Mouse (Mus musculus) limb, embryonic 14.5 days (tissue): ENCODE results near the gene Crhr1. TPM values are rescaled to one million over a fixed set of nuclear protein-coding genes. Genes with fewer than 3 reads are reported as not detected.

Experiments
- ATAC-seq: fragments of 200-750 bp; cut with Nextera tagmentation; 2 replicates; pipeline ENCODE4 v1.8.0; 2017; ENCODE audit warnings: low read depth, moderate number of reproducible peaks, moderate TSS enrichment; ENCODE audit not compliant: low FRiP score
- DNase-seq: peaks from one replicate; pipeline ENCODE4 v3.0.0-alpha.2; 2015; ENCODE audit warnings: low spot score
- H3K27ac ChIP-seq: fragments of 300-500 bp; sonication (generic); replicated peaks from 2 replicates; pipeline ENCODE4 v1.5.1; 2014; ENCODE audit warnings: low read depth, mild to moderate bottlenecking, low read length, moderate library complexity, mixed read lengths
- H3K27me3 ChIP-seq: fragments of 300-500 bp; sonication (generic); 2 replicates; pipeline ENCODE4 v1.6.1; 2014; ENCODE audit warnings: low read length, mixed read lengths; ENCODE audit not compliant: control insufficient read depth, insufficient read depth
- H3K36me3 ChIP-seq: fragments of 300-500 bp; sonication (generic); 2 replicates; pipeline ENCODE4 v1.6.1; 2014; ENCODE audit warnings: mild to moderate bottlenecking, low read length, moderate library complexity, mixed read lengths; ENCODE audit not compliant: control insufficient read depth, insufficient read depth
- H3K4me1 ChIP-seq: fragments of 300-500 bp; sonication (generic); 2 replicates; pipeline ENCODE4 v1.6.1; 2014; ENCODE audit warnings: antibody characterized with exemption, low read length, mixed read lengths; ENCODE audit not compliant: control insufficient read depth, insufficient read depth
- H3K4me2 ChIP-seq: fragments of 300-500 bp; sonication (generic); replicated peaks from 2 replicates; pipeline ENCODE4 v1.6.1; 2014; ENCODE audit warnings: low read depth, mild to moderate bottlenecking, low read length, moderate library complexity; ENCODE audit not compliant: severe bottlenecking
- H3K4me3 ChIP-seq: fragments of 300-500 bp; sonication (generic); replicated peaks from 2 replicates; pipeline ENCODE4 v1.5.1; 2014; ENCODE audit warnings: low read length
- H3K9ac ChIP-seq: fragments of 300-500 bp; sonication (generic); 2 replicates; pipeline ENCODE4 v1.6.1; 2014; ENCODE audit warnings: mild to moderate bottlenecking, low read depth, low read length, moderate library complexity; ENCODE audit not compliant: severe bottlenecking
- H3K9me3 ChIP-seq: fragments of 300-500 bp; sonication (generic); 2 replicates; pipeline ENCODE4 v1.6.1; 2016; ENCODE audit warnings: low read length; ENCODE audit not compliant: control insufficient read depth
- POLR2A ChIP-seq: fragments of 200-500 bp; IDR thresholded peaks from 2 replicates; pipeline ENCODE4 v1.8.0; 2012; ENCODE audit warnings: inconsistent platforms, mild to moderate bottlenecking, moderate library complexity, borderline replicate concordance; ENCODE audit not compliant: insufficient read depth, insufficient read length; ENCODE audit errors: extremely low read depth
- WGBS: fragments of 180-500 bp; shearing (Covaris S2); extraction: QIAGEN DNeasy Blood & Tissue Kit; methylation state at CpG from one replicate; pipeline ENCODE4 v1.1.7; 2014; 5-methylcytosine and 5-hydroxymethylcytosine counted together
- polyA plus RNA-seq, 2 experiments: library from polyadenylated mRNA; depleted of rRNA in 1 of 2; stranded (reverse) in 1 of 2; unstranded in 1 of 2; fragments of >200 nt; fragmentation: Nextera tagmentation in 1 of 2; extraction: Ambion mirVana in 1 of 2; gene quantifications; 2 replicates each; pipeline versions ENCODE4 v1.2.1 to v1.2.3; 2012 to 2014

Gene Crhr1
- polyA plus RNA-seq, 2 experiments: 0.09 TPM; not detected in 1

DNA sequence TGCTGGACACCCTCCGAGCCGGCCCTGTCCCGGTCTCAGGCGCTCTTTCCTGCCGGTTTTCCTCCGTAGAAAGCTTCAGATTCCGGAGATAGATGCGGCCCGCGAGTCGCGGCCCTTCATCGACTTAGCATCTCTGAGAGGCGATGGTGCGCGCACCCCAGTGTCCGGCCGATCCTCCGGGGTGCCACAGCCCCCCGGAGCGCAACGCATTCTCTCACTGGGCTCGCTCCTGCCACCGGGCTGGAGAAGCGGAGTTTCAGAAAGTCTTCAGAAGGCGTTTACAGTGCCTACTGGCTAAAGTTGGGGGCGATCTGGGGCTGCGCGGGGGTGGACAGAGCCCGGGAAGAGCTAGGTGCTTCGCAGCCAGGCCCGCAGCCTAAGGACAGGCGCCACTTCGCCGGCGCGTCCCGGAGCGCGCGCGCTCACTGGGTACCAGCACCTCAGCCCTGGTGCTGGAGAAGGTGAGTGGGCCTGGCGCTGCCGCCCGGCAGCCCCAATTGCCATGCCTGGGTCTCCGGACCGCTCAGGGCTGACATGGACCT is 858 bp downstream of the Crhr1 start:
- no peaks in the 10 kb centered on the region for H3K9me3 ChIP-seq
- no peak for DNase-seq
- no peak for ATAC-seq
- peak overlapping the region; percentile 49 for H3K4me3 ChIP-seq
- peaks cover 49% of the 10 kb centered on the region for H3K27me3 ChIP-seq
- H3K4me1 ChIP-seq: peaks cover 4% of the 10 kb centered on the region; the same call in 1 of the 2 replicates
- no peak overlapping the region for H3K27ac ChIP-seq
- H3K9ac ChIP-seq: 0 out of 2 replicates have a peak overlapping the region, but pooled peaks have one; percentile 44
- WGBS: 1% methylated on average over 36 of the region's 47 CpGs
- no peak for TF ChIP-seq POLR2A
- H3K4me2 ChIP-seq: peak overlapping the region; percentile 99
- no peaks in the 10 kb centered on the region for H3K36me3 ChIP-seq

DNA sequence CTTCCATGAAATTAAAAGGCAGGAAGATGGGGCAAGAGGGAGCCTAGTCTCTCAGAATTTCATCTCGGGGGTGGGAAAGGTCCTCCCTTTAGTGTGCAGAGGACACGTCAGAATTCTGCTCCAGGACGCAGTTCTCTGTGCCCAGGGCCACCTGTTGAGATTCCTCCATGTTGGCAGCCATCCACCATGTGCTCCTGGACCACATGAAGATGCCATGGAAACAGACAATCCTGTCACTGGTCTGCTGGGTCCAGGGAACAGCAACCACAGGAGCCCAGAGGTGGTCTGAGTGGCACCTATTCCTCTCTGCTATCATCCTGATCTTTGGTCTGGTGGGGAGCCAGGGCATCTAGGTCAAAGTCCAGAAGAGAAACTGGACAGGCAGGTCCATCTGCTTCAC is 6.3 kb downstream of the Crhr1 start:
- no peak for ATAC-seq
- no peak for TF ChIP-seq POLR2A
- no peaks in the 10 kb centered on the region for H3K9me3 ChIP-seq
- 68% methylated on average over 3 of the region's 3 CpGs for WGBS
- no peaks in the 10 kb centered on the region for H3K36me3 ChIP-seq
- no peaks in the 10 kb centered on the region for H3K4me1 ChIP-seq
- H3K27me3 ChIP-seq: peaks cover 18% of the 10 kb centered on the region
- no peak overlapping the region for H3K4me2 ChIP-seq
- H3K4me3 ChIP-seq: no peak overlapping the region
- DNase-seq: no peak
- H3K27ac ChIP-seq: no peak overlapping the region
- no peak overlapping the region for H3K9ac ChIP-seq

DNA sequence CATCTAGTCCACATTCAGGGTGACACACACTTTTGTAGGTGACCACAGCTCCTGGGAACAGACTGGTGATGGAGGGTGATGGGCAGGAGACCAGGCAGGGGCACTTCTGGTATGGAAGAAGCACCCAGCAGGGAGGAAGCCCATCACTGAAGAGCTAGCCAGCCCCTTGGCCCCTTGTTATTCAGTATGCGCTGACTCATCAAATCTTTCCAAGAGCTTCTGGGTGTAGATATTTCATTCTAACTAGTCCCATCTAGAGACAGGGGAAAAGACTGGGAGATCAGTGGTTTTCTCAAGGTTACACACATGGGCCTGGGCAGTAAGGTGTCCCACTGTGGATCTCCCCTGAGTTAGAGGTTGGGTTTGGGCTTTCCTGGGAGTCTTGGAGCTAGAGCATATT is 12.3 kb downstream of the Crhr1 start:
- TF ChIP-seq POLR2A: no peak
- H3K27me3 ChIP-seq: no peaks in the 10 kb centered on the region
- no peaks in the 10 kb centered on the region for H3K4me1 ChIP-seq
- no peak overlapping the region for H3K9ac ChIP-seq
- H3K9me3 ChIP-seq: no peaks in the 10 kb centered on the region
- ATAC-seq: no peak
- H3K4me3 ChIP-seq: no peak overlapping the region
- H3K4me2 ChIP-seq: no peak overlapping the region
- H3K36me3 ChIP-seq: no peaks in the 10 kb centered on the region
- WGBS: 100% methylated on average over 1 of the region's 1 CpGs
- no peak overlapping the region for H3K27ac ChIP-seq
- DNase-seq: no peak

DNA sequence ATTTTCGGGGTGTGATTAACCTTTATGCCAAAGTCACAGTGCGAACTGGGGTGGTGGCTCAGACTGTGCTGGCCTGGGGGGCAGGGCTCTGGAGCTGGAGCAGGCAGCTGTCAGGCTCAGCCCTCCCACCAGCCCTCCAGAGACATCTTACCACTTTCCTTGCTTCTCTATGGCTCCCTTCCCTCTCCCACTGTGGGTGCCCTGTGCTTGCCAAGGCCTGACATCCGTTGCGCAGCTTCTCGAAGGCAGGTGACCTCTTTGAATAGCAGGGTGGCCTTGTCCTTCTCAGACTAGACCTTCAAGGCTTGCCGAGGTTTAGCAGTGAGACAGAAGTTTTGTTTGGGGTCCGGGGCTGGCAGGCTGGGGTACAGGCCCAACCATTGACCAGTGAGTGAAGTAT is 16.1 kb downstream of the Crhr1 start:
- Histone ChIP-seq H3K27me3 (no peaks in the 10 kb centered on the region), H3K27ac (no peak overlapping the region), H3K9ac (no peak overlapping the region), H3K9me3 (no peaks in the 10 kb centered on the region), H3K4me2 (no peak overlapping the region), H3K4me1 (no peaks in the 10 kb centered on the region), H3K4me3 (no peak overlapping the region), H3K36me3 (no peaks in the 10 kb centered on the region)
- 80% methylated on average over 7 of the region's 7 CpGs for WGBS
- TF ChIP-seq POLR2A: no peak
- ATAC-seq: no peak
- no peak for DNase-seq

DNA sequence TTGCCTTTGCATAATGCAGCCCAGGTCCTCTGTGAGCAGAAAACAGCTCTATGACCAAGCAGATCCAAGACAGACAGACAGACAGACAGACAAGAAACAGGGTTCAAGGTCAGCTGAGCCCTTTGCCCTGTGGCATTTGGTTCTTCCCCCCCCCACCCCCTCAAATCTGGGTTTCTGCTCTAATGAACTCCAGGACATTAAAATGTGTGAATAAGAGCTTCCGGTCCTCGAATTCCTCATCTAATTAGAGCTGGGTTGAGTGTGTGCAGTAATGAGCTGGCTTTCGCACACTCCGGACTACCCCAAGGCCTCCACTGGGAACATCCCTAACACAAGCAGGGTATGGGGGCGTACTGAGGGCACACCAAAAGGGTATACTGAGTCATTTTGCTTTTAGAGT is 18.3 kb downstream of the Crhr1 start:
- no peaks in the 10 kb centered on the region for H3K36me3 ChIP-seq
- no peak overlapping the region for H3K4me3 ChIP-seq
- no peak overlapping the region for H3K4me2 ChIP-seq
- no peak for TF ChIP-seq POLR2A
- H3K9ac ChIP-seq: no peak overlapping the region
- H3K27me3 ChIP-seq: no peaks in the 10 kb centered on the region
- H3K9me3 ChIP-seq: no peaks in the 10 kb centered on the region
- H3K4me1 ChIP-seq: no peaks in the 10 kb centered on the region
- WGBS: 46% methylated on average over 5 of the region's 5 CpGs
- DNase-seq (no peak), ATAC-seq (no peak)
- no peak overlapping the region for H3K27ac ChIP-seq
